In the genomic region with DNA sequence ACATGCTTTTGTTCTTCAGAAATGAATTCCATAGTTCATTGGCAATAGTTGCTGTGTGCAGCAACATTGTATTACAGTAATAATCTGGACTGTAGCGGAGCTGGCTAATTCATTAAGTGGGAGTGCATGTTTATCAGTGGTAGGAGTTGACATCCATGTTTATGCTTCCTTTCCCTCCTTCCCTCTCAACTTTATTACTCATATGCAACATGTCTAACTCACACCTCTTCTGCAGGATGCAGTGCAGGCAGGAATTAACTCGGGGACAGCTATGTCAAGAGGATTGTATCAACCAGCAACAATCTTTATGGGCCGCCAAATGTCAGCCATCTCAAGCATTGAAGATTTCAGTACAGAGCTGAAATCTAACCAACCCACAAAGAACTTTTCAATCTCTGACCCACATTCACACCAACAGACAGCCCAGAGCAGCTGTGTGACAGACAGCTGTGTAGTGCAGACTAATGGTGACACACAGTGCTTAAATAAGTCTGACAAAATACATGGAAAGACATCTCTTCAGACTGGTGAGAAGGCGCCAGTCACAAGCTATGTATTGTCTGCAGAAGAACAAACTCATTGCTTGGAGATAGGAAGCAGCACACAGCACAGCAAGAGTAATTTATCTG, we compare ENCODE assay signal across 25 mouse cellular contexts.
"Had no signal": no experiment of that assay in that cellular context is flagged by ENCODE, and none has a peak within 500 bp of the region (broad histone marks: within the 10 kb centered on the region; RNA-seq: fewer than 3 reads in every experiment).

No protein-coding gene starts in this region.

- H3K4me1 ChIP-seq: hindbrain, embryonic 13.5 days; hindbrain, embryonic 15.5 days; kidney, embryonic 15.5 days; limb, embryonic 13.5 days had no signal

- H3K4me2 ChIP-seq: heart, embryonic 11.5 days; heart, embryonic 13.5 days; heart, embryonic 15.5 days; hindbrain, embryonic 13.5 days; hindbrain, embryonic 15.5 days; kidney, embryonic 15.5 days; limb, embryonic 13.5 days had no signal

- H3K9me3 ChIP-seq: heart, embryonic 15.5 days; hindbrain, embryonic 13.5 days; hindbrain, embryonic 15.5 days; kidney, embryonic 15.5 days; limb, embryonic 13.5 days had no signal

- ATAC-seq: forebrain, postnatal 0 days; hindbrain, postnatal 0 days; intestine, embryonic 16.5 days had no signal

- H3K4me3 ChIP-seq: heart, adult 2 months; heart, embryonic 13.5 days; heart, embryonic 15.5 days; hindbrain, embryonic 13.5 days; hindbrain, embryonic 15.5 days; kidney, embryonic 15.5 days; limb, embryonic 13.5 days had no signal

- H3K27ac ChIP-seq: heart, adult 2 months; heart, embryonic 13.5 days; heart, embryonic 15.5 days; hindbrain, embryonic 13.5 days; hindbrain, embryonic 15.5 days; hindbrain, postnatal 0 days; kidney, embryonic 15.5 days; kidney, postnatal 0 days; limb, embryonic 13.5 days had no signal

- H3K9ac ChIP-seq: forebrain, postnatal 0 days; heart, embryonic 13.5 days; heart, embryonic 15.5 days; hindbrain, embryonic 13.5 days; hindbrain, embryonic 15.5 days; kidney, embryonic 15.5 days; limb, embryonic 13.5 days had no signal

- H3K27me3 ChIP-seq: heart, embryonic 13.5 days; heart, embryonic 15.5 days; hindbrain, embryonic 13.5 days; hindbrain, embryonic 15.5 days; kidney, embryonic 15.5 days; limb, embryonic 13.5 days had no signal

- DNase-seq: forebrain, postnatal 0 days; gastrocnemius, postnatal 14 days; gastrocnemius, postnatal 36 days; heart, adult 11 months; heart, adult 2 months; heart, postnatal 14 days; heart, postnatal 36 days; kidney, adult 11 months; kidney, adult 2 months; kidney, adult 9 months; kidney, postnatal 14 days; kidney, postnatal 36 days; layer of hippocampus, adult 9-11 months; layer of hippocampus, postnatal 36 days; left cerebral cortex, postnatal 4 days had no signal
